Mouse (Mus musculus) left cerebral cortex, adult 18-20 months (tissue): ENCODE data around the gene Adat2. TPM values are rescaled to one million over a fixed set of nuclear protein-coding genes. Genes with fewer than 3 reads are reported as not detected.

Source experiments
- DNase-seq, 2 experiments: peaks; one replicate each; pipeline ENCODE4 v3.0.0; 2021 to 2022; ENCODE audit warnings: low spot score in 2 of 2, mixed read lengths in 1 of 2
- total RNA-seq, 2 experiments: library from RNA; stranded (reverse); gene quantifications; 2 replicates each; pipeline ENCODE4 v1.2.3; 2021

The Adat2 gene
- total RNA-seq, 2 experiments from 2014 or later, result 9.3 to 10.3 TPM

GRCm38 (mm10) chr10:13593529-13593928 is 40.8 kb downstream of the Adat2 start:
- no peak for DNase-seq

- DNase-seq, result peak in 1 of 2 experiments; percentile 36
These were observed 43.4 kb downstream of the Adat2 start for GRCm38 (mm10) chr10:13596073-13596472.

DNA sequence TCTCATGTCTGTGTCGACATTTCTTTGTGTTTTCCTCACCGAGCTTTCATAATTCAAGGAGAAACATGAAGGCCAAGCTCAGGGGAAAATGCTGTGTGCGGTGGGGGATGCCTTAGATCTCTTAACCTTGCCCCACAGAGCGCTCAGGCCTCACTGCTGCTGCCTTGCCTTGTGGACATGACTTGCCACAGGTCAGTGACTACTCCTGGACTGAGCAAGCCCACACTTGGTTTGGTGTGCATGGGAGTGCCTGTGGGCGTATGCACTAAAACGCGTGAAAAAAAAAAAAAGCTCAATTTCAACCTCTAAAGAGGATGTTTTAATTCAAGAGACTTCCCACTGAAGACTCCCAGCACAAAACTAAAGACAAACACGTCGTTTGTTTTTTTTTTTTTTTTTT is 44.2 kb downstream of the Adat2 start:
- DNase-seq, result no peak

DNA sequence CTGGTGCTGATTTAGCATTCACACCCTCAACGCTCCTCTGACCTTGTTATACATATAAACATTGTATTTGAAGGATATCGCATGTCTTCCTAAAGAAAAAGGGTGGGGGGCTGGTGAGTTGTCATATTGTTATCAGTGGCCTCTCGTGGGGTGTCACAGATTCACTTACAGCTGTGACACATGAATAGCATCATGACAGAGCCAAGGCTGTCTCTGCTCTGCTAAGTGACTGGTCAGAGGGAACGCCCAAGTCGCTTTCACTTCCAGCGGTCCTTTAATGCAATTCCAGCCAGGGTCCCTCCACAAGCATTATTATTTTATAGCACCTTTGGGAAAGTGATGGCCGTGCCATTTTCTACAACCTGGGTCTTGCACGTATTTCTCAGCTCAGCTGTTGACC is 44.8 kb downstream of the Adat2 start:
- no peak for DNase-seq

- peak; percentile 49 to 53 for DNase-seq
These were observed 48.2 kb downstream of the Adat2 start for GRCm38 (mm10) chr10:13600926-13601325.

Other genes with a start within 250 kb of the Adat2 start
- 10 to 100 TPM; 24.8 to 28.4 TPM for gene Phactr2, start 78.5 kb upstream of the Adat2 start, total RNA-seq
- 10 to 100 TPM; 41.8 to 46.0 TPM for gene Fuca2, start 53.4 kb upstream of the Adat2 start, total RNA-seq
- 10 to 100 TPM; 25.2 to 31.6 TPM for gene Pex3, start 248 bp downstream of the Adat2 start, total RNA-seq